Mouse (Mus musculus) stomach, embryonic 16.5 days (tissue): ENCODE data around the gene Dchs1. TPM values are rescaled to one million over a fixed set of nuclear protein-coding genes. Genes with fewer than 3 reads are reported as not detected.

Source experiments
- ATAC-seq: fragments of 200-750 bp; cut with Nextera tagmentation; 2 replicates; pipeline ENCODE4 v1.8.0; 2017; ENCODE audit warnings: moderate number of reproducible peaks, moderate TSS enrichment; ENCODE audit not compliant: insufficient read depth, low FRiP score
- H3K27ac ChIP-seq: fragments of 300-500 bp; sonication (generic); 2 replicates; pipeline ENCODE4 v1.5.1; 2014; ENCODE audit warnings: low read length
- H3K27me3 ChIP-seq: fragments of 300-500 bp; sonication (generic); 2 replicates; pipeline ENCODE4 v1.6.1; 2014; ENCODE audit warnings: low read length, control low read depth, mixed read lengths; ENCODE audit not compliant: control insufficient read depth, insufficient read depth
- H3K36me3 ChIP-seq: fragments of 300-500 bp; sonication (generic); 2 replicates; pipeline ENCODE4 v1.6.1; 2014; ENCODE audit warnings: low read length; ENCODE audit not compliant: control insufficient read depth, insufficient read depth
- H3K4me1 ChIP-seq: fragments of 300-500 bp; sonication (generic); 2 replicates; pipeline ENCODE4 v1.6.1; 2014; ENCODE audit warnings: low read length, control low read depth, mixed read lengths; ENCODE audit not compliant: control insufficient read depth, insufficient read depth
- H3K4me2 ChIP-seq: fragments of 300-500 bp; sonication (generic); 2 replicates; pipeline ENCODE4 v1.6.1; 2014; ENCODE audit warnings: low read depth, low read length, mixed read lengths
- H3K4me3 ChIP-seq: fragments of 300-500 bp; sonication (generic); replicated peaks from 2 replicates; pipeline ENCODE4 v1.5.1; 2014; ENCODE audit warnings: mild to moderate bottlenecking, low read length
- H3K9ac ChIP-seq: fragments of 300-500 bp; sonication (generic); 2 replicates; pipeline ENCODE4 v1.6.1; 2014; ENCODE audit warnings: low read length
- H3K9me3 ChIP-seq: fragments of 300-500 bp; sonication (generic); replicated peaks from 2 replicates; pipeline ENCODE4 v1.6.1; 2016; ENCODE audit warnings: low read length, control low read depth; ENCODE audit not compliant: control insufficient read depth
- WGBS: fragments of 180-500 bp; shearing (Covaris S2); extraction: QIAGEN DNeasy Blood & Tissue Kit; methylation state at CpG from one replicate; pipeline ENCODE4 v1.1.7; 2014; 5-methylcytosine and 5-hydroxymethylcytosine counted together
- polyA plus RNA-seq: library from polyadenylated mRNA; unstranded; fragments of >200 nt; fragmentation: Nextera tagmentation; extraction: Ambion mirVana; gene quantifications from 2 replicates; pipeline ENCODE4 v1.2.1, GENCODE M21; 2015

The Dchs1 gene
- polyA plus RNA-seq, 1 experiment from 2014 or later, result 7.7 TPM

DNA sequence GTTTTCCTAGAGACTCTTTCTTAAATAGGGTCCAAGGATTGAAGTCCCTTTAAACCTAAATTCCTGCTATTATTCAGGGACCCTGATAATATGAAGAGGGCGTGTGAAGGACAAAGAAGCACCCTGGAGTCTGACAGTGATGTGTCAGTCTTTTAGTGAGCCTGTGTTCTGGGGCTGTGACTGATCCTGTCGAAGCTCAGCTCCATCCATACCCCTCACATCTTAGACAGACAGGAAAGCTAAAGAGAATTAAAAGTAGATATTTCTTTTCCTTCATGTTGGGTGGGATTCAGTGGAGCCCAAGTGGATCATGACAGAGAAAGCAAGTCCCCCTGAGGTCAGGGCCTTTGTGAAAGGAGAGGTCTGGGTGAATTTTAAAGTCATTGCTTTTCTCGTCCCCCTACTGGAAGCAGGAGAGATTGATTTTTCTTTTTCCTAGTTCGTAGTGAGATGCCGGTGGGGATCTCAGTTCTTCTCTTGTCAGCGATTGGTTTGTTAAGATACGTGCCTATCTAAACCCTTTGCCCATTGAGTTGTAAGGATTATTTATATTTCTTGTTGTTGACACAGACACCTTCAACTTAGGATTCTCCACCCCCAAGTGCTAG, 8.4 kb upstream of the Dchs1 start:
- ATAC-seq, result no peak
- no peak overlapping the region for H3K27ac ChIP-seq
- no peaks in the 10 kb centered on the region for H3K36me3 ChIP-seq
- H3K4me2 ChIP-seq, result no peak overlapping the region
- H3K9me3 ChIP-seq, result no peaks in the 10 kb centered on the region
- no peaks in the 10 kb centered on the region for H3K27me3 ChIP-seq
- no peaks in the 10 kb centered on the region for H3K4me1 ChIP-seq
- H3K9ac ChIP-seq, result no peak overlapping the region
- H3K4me3 ChIP-seq, result no peak overlapping the region
- 29% methylated on average over 7 of the region's 7 CpGs for WGBS

DNA sequence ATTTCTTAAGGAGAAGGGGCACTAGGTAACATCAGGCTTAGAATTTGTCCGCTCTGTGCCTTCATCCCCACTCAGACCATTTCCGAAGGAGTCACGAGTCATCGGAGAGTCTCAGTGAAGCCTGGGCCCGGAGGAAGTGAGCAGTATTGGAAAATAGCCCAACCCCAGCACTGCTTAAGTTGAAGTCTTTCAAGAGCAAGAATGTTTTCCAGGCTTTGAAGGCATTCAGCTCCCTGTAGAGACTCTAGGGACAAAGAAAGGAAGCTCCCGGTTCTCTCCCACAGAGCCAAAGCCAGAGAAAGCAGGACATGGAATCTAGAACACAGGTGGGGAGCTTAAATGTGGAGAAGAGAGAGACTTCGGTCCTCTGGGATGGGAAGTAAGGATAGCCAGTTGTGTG, 6.2 kb upstream of the Dchs1 start:
- WGBS, result 78% methylated on average over 7 of the region's 7 CpGs
- ATAC-seq, result no peak
- H3K4me2 ChIP-seq, result no peak overlapping the region

DNA sequence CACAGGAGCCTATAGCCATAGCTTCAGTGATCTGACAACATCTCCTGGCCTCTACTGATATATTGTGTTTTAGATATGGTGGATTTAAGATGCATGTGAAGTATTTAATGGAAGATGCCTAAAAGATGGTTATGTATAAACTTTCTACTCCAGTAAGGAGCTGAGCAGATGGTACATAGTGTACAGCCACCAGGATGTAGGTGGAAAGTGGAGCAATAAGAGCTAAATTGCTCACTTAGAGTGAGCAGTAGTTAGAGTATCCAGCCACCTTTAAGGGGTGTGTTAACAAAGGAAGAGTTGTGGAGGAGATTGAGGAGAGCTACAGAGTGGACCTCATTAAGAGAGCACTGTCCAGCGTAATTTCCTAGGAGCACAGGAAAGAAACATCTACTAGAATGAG, 3.7 kb upstream of the Dchs1 start:
- ATAC-seq, result no peak
- H3K36me3 ChIP-seq, result no peaks in the 10 kb centered on the region
- no peak overlapping the region for H3K27ac ChIP-seq
- peaks cover 4% of the 10 kb centered on the region; the same call in 1 of the 2 replicates for H3K27me3 ChIP-seq
- no peak overlapping the region for H3K4me2 ChIP-seq
- peaks cover 3% of the 10 kb centered on the region; the same call in 1 of the 2 replicates for H3K4me1 ChIP-seq
- H3K4me3 ChIP-seq, result no peak overlapping the region
- no peak overlapping the region for H3K9ac ChIP-seq
- 71% methylated on average over 1 of the region's 1 CpGs for WGBS
- H3K9me3 ChIP-seq, result no peaks in the 10 kb centered on the region

More for the DNA sequence above, 6.2 kb upstream of the Dchs1 start:
- Histone ChIP-seq H3K9me3 (no peaks in the 10 kb centered on the region), H3K36me3 (no peaks in the 10 kb centered on the region), H3K27ac (no peak overlapping the region; the same call in 1 of the 2 replicates), H3K4me3 (no peak overlapping the region), H3K27me3 (peaks cover 4% of the 10 kb centered on the region; the same call in 1 of the 2 replicates), H3K4me1 (no peaks in the 10 kb centered on the region), H3K9ac (no peak overlapping the region)

DNA sequence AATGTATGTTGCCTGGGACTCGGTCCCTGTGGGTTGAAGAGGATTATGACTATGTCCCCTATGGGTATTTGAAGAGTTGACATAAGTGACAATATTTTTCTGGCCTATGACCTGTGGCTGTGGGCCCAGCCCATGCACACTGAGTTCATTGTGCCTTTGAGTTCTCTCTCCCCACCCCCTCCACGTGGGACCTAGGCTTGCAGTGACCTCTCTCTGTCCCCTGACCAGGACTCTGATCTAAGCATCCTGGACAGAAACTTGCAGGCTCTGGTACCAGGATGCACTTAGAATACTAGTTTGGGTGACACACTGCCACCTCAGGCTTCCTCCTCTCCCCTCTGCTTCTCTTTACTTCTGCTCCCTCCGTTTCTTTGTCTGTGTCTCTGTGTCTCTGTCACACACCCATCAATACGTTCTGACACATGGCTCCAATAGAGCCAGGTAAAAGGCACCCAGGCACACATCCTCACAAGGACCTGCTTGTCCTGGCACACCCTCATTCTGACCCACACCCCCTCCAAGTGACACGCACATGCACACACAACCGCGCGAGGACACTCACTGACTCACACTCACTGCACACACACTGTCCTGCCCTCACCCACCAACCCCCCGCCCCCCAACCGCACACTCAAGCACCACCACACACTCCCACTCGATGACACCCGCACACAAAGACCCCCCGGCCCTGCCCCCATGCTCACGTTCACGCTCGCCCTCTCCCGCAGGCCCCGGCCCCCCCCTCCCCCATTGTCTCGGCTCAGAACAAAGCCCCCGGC, 759 bp downstream of the Dchs1 start:
- H3K4me3 ChIP-seq, result peak overlapping the region; percentile 74
- peak overlapping the region; percentile 70 for H3K4me2 ChIP-seq
- peaks cover 4% of the 10 kb centered on the region; the same call in 1 of the 2 replicates for H3K27me3 ChIP-seq
- no peaks in the 10 kb centered on the region for H3K36me3 ChIP-seq
- no peaks in the 10 kb centered on the region for H3K9me3 ChIP-seq
- peak overlapping the region; percentile 91 for H3K9ac ChIP-seq
- H3K27ac ChIP-seq, result peak overlapping the region; percentile 74
- 10% methylated on average over 18 of the region's 20 CpGs for WGBS
- H3K4me1 ChIP-seq, result peaks cover 23% of the 10 kb centered on the region
- peak; percentile 63 for ATAC-seq

DNA sequence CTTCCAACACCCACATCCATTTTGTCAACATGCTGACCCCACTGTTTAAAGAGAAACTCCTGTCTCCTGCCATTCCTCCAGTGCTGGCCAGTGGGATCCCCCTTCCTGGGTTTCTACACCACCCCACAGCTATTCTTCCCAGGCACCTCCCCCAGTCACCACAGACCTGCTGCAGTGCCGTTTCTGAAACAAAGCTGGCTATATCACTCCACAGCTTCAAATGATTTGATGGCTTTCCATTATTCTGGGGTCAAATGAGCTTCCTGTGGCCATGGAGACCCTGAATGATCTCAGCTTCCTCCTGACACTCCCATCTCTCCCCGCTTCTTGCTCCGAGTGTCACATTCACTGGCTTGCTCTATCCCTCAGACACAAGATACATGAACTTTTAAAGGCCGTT, 2.9 kb downstream of the Dchs1 start:
- Histone ChIP-seq H3K27me3 (peaks cover 4% of the 10 kb centered on the region; the same call in 1 of the 2 replicates), H3K9ac (no peak overlapping the region), H3K36me3 (no peaks in the 10 kb centered on the region), H3K4me2 (peak overlapping the region; percentile 16; the same call in 1 of the 2 replicates), H3K4me1 (peaks cover 23% of the 10 kb centered on the region), H3K27ac (no peak overlapping the region), H3K4me3 (no peak overlapping the region), H3K9me3 (no peaks in the 10 kb centered on the region)
- no peak for ATAC-seq
- WGBS, result 22% methylated on average over 4 of the region's 4 CpGs

DNA sequence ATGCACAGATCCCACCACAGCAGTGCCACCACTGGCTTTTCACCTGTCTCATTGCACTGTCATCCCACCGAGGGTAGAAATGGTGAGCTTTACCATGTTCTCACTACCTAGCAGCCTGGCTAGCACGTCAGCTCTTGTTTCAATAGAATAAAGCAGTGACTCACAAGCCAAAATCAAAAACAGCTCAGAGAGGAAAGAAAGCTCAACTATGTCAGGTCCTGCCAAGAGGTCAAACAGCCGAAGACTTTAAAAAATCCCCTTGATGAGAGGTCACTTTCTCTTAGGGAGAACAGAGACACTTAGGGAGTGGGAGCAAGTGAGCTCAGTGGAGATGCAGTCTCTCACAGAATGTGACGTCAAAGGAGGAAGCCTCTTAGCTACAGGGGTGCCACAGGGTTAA, 3.6 kb downstream of the Dchs1 start:
- Histone ChIP-seq H3K9ac (no peak overlapping the region; the same call in 1 of the 2 replicates), H3K27ac (no peak overlapping the region), H3K4me2 (no peak overlapping the region), H3K27me3 (0 out of 2 replicates have a peak, but pooled peaks cover under 1% of the 10 kb centered on the region), H3K4me1 (peaks cover 30% of the 10 kb centered on the region), H3K4me3 (no peak overlapping the region), H3K36me3 (no peaks in the 10 kb centered on the region), H3K9me3 (no peaks in the 10 kb centered on the region)
- WGBS, result 43% methylated on average over 4 of the region's 4 CpGs
- ATAC-seq, result no peak

DNA sequence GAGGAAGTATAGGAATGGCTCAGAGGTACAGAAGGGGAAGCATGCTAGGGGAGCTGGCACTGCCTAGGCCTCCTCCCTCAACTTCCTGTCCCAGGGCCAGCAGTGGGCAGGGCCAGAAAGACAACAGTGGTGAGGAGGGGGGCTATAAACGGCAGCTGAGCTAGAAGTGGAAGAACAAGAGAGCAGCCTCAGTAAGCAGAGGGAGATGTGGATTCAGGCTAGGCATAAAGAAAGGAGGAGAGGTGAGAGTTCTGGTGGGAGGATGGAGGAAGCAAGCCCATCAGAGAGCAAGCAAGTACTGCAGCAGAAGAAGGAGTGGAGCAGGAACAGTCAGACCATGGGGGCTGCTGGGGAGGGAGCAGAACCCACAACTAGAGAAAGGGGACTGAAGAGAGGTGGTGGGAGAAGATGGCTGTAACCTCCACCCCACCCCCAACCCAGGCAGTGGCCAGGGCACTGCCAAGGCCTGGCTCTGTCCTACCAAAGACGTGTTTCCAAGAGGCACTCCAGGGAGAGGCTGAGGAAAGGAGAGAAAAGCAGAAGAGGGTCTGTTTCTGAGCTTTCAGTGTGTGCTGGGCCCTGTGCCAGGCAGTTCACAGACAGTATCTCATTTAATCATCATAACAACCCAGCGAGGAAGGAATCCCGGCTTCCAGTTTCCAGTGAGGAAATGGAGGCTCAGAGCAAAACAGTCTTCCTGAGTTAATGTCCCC, 8.7 kb downstream of the Dchs1 start:
- H3K9ac ChIP-seq, result peak overlapping the region; percentile 64
- peak; percentile 83 for ATAC-seq
- H3K4me1 ChIP-seq, result peaks cover 36% of the 10 kb centered on the region
- no peaks in the 10 kb centered on the region for H3K9me3 ChIP-seq
- peak overlapping the region; percentile 97 for H3K27ac ChIP-seq
- peak overlapping the region; percentile 50 for H3K4me2 ChIP-seq
- H3K27me3 ChIP-seq, result no peaks in the 10 kb centered on the region
- H3K36me3 ChIP-seq, result no peaks in the 10 kb centered on the region
- 20% methylated on average over 4 of the region's 4 CpGs for WGBS
- peak overlapping the region; percentile 30 for H3K4me3 ChIP-seq

DNA sequence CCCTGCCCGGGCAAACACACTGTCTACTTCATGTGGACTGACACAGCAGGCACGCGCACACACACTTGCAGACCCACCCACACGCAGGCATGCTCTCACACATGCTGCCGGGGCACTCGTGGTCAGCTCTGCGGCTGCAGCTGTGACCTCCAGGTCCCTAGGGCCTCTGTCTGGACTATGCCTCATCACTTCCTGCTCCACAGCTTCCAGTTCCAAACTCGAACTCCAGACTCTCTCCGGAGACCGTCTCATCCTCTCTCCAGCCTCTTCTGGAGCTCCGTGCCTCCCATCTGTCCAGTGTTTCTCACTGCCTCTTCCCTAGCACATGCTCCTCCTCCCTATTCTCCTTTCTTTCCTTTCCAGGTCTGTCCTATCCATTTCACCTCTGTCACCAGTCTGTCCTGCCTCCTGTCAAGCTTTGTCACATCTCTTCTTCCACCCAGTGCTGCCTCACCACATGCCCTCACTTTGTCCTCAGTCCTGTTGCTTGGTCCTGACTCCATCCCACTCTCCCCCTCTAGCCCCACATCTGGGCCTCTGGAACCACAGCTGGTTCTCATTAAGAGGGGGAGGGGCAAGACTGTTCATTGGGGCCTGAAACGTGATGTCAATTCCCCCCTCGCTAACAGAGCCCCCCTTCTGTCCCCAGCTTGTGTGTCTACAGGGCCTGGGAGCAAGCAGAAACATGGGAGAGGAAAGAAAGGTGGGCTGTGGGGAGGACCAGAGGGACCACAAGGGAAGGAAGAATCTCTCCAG, 9.5 kb downstream of the Dchs1 start:
- Histone ChIP-seq H3K4me3 (peak overlapping the region; percentile 30), H3K27me3 (no peaks in the 10 kb centered on the region), H3K36me3 (no peaks in the 10 kb centered on the region), H3K4me2 (peak overlapping the region; percentile 50), H3K27ac (peak overlapping the region; percentile 97), H3K9me3 (no peaks in the 10 kb centered on the region), H3K9ac (peak overlapping the region; percentile 64), H3K4me1 (peaks cover 36% of the 10 kb centered on the region)
- 29% methylated on average over 13 of the region's 13 CpGs for WGBS
- peak; percentile 86 for ATAC-seq
